Mouse (Mus musculus) liver, adult 2 months (tissue): ENCODE results near the gene Snapin.
A peak's percentile ranks its signal among the peaks of the same experiment; 100 is the strongest.

ENCODE experiments used
- CTCF ChIP-seq: fragments of 200-500 bp; IDR thresholded peaks from 2 replicates; pipeline ENCODE4 v1.5.1; 2011; ENCODE audit warnings: low read depth, low read length, control low read depth
- POLR2A ChIP-seq: fragments of 200-500 bp; IDR thresholded peaks from 2 replicates; pipeline ENCODE4 v1.6.1; 2011; ENCODE audit warnings: low read length, control low read depth; ENCODE audit not compliant: insufficient read depth; ENCODE audit errors: extremely low read depth

DNA sequence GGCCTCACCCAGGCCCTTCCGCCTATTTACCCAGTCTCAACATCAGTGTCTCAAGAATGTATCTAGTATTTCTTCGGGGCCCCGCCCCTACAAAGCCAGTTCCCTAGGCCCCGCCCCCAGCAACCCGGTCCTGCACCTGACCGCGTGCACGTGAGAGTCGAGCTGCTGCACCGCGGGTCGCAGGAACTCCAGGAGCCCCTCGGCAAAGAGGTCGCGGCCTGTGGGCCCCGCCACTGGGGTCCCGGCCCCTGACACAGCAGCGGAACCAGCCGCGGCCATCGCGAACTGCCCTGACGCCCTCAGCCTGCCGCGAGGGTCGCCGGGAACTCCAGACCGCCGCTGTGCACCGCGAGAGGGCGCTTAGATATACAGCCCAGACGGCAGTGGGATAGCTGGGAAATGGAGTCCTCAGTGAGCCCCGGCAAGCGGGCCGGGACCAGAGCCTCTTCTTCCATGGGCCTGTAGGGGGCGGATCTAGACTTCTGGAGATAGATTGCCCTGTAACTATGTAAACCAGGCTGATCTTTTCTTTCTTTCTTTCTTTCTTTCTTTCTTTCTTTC lies at the start of gene Snapin:
- peak; percentile 63; the same call in 1 of the 2 replicates for TF ChIP-seq POLR2A
- TF ChIP-seq CTCF = peak; percentile 89
